Comparison of ENCODE assay signal across 16 mouse cellular contexts in genomic region chr6:108723751-108724150, GRCm38 (mm10).
"Had no signal": no experiment of that assay in that cellular context is flagged by ENCODE, and none has a peak within 500 bp of the region (broad histone marks: within the 10 kb centered on the region; RNA-seq: fewer than 3 reads in every experiment).

No protein-coding gene starts in this region.

- H3K36me3 ChIP-seq: lung, embryonic 15.5 days; midbrain, embryonic 13.5 days; midbrain, embryonic 15.5 days; neural tube, embryonic 13.5 days; neural tube, embryonic 15.5 days had no signal

- DNase-seq: lung, adult 18-20 months; lung, postnatal 14 days; lung, postnatal 36 days; right cerebral cortex, postnatal 14 days; thymus, adult 18-20 months; thymus, postnatal 14 days; thymus, postnatal 36 days had no signal

- H3K9me3 ChIP-seq: lung, embryonic 15.5 days; midbrain, embryonic 13.5 days; midbrain, embryonic 15.5 days; neural tube, embryonic 13.5 days; neural tube, embryonic 15.5 days had no signal

- H3K27me3 ChIP-seq: lung, embryonic 15.5 days; midbrain, embryonic 13.5 days; midbrain, embryonic 15.5 days; neural tube, embryonic 13.5 days; neural tube, embryonic 15.5 days had no signal

- H3K27ac ChIP-seq: lung, embryonic 15.5 days; macrophage; midbrain, embryonic 13.5 days; midbrain, embryonic 15.5 days; neural tube, embryonic 13.5 days; neural tube, embryonic 15.5 days had no signal

- H3K4me2 ChIP-seq: lung, embryonic 15.5 days; midbrain, embryonic 11.5 days; midbrain, embryonic 13.5 days; midbrain, embryonic 15.5 days; neural tube, embryonic 13.5 days; neural tube, embryonic 15.5 days had no signal

- H3K4me3 ChIP-seq: lung, embryonic 15.5 days; megakaryocyte, embryonic 14.5 days; midbrain, embryonic 13.5 days; midbrain, embryonic 15.5 days; neural tube, embryonic 13.5 days; neural tube, embryonic 15.5 days had no signal

- H3K9ac ChIP-seq: lung, embryonic 15.5 days; midbrain, embryonic 13.5 days; midbrain, embryonic 15.5 days; neural tube, embryonic 13.5 days; neural tube, embryonic 15.5 days had no signal

- H3K4me1 ChIP-seq: lung, embryonic 15.5 days; midbrain, embryonic 13.5 days; midbrain, embryonic 15.5 days; neural tube, embryonic 13.5 days; neural tube, embryonic 15.5 days had no signal

- ATAC-seq: lung, postnatal 0 days; midbrain, embryonic 13.5 days; midbrain, embryonic 15.5 days had no signal
